Mouse (Mus musculus) cerebellum, adult 2 months (tissue): ENCODE data around the gene Cfap36. TPM values are rescaled to one million over a fixed set of nuclear protein-coding genes. Genes with fewer than 3 reads are reported as not detected.

Experiments
- DNase-seq, 2 experiments: peaks; one replicate each; pipeline ENCODE4 v3.0.0; 2021
- H3K27ac ChIP-seq: fragments of 200-500 bp; 2 replicates; pipeline ENCODE4 v1.5.1; 2012; ENCODE audit warnings: low read length, control low read depth, inconsistent platforms; ENCODE audit not compliant: insufficient read depth
- H3K27me3 ChIP-seq: fragments of 200-500 bp; 2 replicates; pipeline ENCODE4 v1.6.1; 2012; ENCODE audit warnings: inconsistent platforms, mild to moderate bottlenecking, low read length, moderate library complexity; ENCODE audit not compliant: control insufficient read depth, insufficient read depth
- H3K4me1 ChIP-seq: fragments of 200-500 bp; 2 replicates; pipeline ENCODE4 v1.6.1; 2011; ENCODE audit warnings: low read length; ENCODE audit not compliant: control insufficient read depth, insufficient read depth
- H3K4me3 ChIP-seq: fragments of 200-500 bp; replicated peaks from 2 replicates; pipeline ENCODE3; 2011; ENCODE audit warnings: mild to moderate bottlenecking, low read depth, low read length, control low read depth; ENCODE audit not compliant: insufficient read depth
- CTCF ChIP-seq: fragments of 200-500 bp; IDR thresholded peaks from 2 replicates; pipeline ENCODE4 v1.5.1; 2011; ENCODE audit warnings: low read depth, mild to moderate bottlenecking, control low read depth, low read length, moderate library complexity, borderline replicate concordance; ENCODE audit not compliant: insufficient read depth
- POLR2A ChIP-seq: fragments of 200-500 bp; IDR thresholded peaks from 2 replicates; pipeline ENCODE4 v1.6.1; 2011; ENCODE audit warnings: low read length, control low read depth, borderline replicate concordance; ENCODE audit not compliant: insufficient read depth
- WGBS: fragments of 180-500 bp; shearing (Covaris S2); methylation state at CpG from one replicate; pipeline ENCODE4 v1.1.7; 2018; 5-methylcytosine and 5-hydroxymethylcytosine counted together
- polyA plus RNA-seq: library from polyadenylated mRNA; depleted of rRNA; stranded (reverse); fragments of >200 nt; gene quantifications from 2 replicates; pipeline ENCODE4 v1.2.3, GENCODE M21; 2012

The Cfap36 gene
- polyA plus RNA-seq, 1 experiment, result 83.7 TPM

DNA sequence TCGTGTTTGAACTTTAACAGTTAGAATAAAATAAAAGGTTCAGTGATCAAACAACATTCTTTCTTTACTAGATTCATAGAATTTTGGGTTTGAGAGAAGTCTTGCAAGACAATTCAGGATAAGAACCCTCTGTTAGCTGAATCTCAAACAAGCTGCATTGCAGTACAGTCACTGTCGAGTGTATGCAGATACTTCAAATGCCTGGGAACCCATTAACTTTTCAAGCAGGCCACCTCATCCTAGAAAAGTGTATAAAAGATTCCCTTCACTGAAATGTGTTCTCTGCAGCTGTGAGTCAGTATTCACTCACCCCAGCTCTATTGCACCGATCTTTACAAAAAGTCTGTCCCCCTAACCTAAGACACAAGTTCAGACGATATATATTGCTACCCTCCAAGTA, 1.2 kb downstream of the Cfap36 start:
- Histone ChIP-seq H3K4me3 (no peak overlapping the region), H3K27ac (no peak overlapping the region), H3K4me1 (peaks cover 3% of the 10 kb centered on the region; the same call in 1 of the 2 replicates), H3K27me3 (no peaks in the 10 kb centered on the region)
- WGBS, result 39% methylated on average over 4 of the region's 4 CpGs
- DNase-seq, result no peak
- TF ChIP-seq POLR2A, result no peak
- no peak for TF ChIP-seq CTCF

DNA sequence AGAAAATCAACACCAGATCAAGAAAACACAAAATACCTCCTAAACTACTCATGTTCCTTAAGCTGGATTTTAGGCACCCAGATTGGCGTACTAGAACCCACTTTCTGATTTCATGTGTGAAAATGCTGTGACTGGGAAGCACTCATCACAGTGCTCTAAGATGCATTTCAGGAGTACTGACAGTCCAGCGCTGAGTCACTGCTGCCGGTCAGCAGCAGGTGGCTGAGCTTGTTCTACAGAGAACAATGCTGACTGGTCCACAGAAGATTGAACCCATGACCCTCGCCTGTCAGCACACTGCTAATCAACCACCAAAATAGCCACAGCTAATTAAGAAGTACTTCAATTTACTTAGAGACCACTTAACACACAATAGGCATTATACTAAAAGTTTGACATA, 5.2 kb downstream of the Cfap36 start:
- no peak for TF ChIP-seq POLR2A
- no peak for TF ChIP-seq CTCF
- DNase-seq, result no peak
- H3K4me3 ChIP-seq, result no peak overlapping the region
- WGBS, result 66% methylated on average over 4 of the region's 4 CpGs
- H3K27ac ChIP-seq, result no peak overlapping the region
- H3K4me1 ChIP-seq, result peaks cover 3% of the 10 kb centered on the region; the same call in 1 of the 2 replicates
- H3K27me3 ChIP-seq, result no peaks in the 10 kb centered on the region

DNA sequence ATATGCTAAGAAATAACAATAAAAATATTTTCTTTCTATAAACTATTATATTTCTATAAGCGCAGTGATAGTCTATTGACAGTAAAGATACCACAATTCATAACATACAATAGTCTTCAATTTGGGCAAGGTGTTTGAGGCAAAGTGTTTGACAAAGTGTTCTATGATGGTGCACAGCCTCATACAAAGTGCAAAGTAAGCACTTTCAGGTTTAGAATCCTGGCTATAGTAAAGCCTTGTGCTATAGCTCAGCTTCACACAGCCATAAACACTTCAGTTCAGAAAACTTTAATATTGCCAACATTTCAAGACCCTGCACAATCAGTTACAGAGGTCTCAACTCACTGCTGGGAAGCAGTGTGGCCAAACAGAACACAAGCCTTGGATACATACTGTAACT, 7.9 kb downstream of the Cfap36 start:
- DNase-seq, result no peak
- Histone ChIP-seq H3K27ac (no peak overlapping the region), H3K27me3 (no peaks in the 10 kb centered on the region), H3K4me3 (no peak overlapping the region), H3K4me1 (no peaks in the 10 kb centered on the region)
- 100% methylated on average over 1 of the region's 1 CpGs for WGBS
- TF ChIP-seq POLR2A, result no peak
- TF ChIP-seq CTCF, result no peak

DNA sequence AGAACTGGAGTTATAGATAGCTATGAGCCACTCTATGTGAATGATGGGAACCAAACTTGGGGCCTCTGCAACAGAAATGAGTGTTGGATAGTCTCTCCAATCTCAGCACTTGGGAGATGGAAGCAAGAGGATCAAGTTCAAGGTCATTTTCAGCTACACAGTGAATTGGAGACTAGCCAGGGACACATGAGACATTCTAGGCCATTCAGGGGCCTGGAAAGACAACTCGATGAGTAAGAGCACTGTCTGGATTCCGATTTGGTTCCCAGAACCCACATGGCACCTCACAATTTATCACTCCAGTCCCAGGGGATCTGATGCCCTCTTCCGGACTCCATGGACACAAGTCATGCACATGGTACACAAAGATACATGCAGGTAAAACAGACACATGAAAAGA, 8.7 kb downstream of the Cfap36 start:
- Histone ChIP-seq H3K27ac (no peak overlapping the region), H3K4me3 (no peak overlapping the region), H3K4me1 (no peaks in the 10 kb centered on the region), H3K27me3 (no peaks in the 10 kb centered on the region)
- DNase-seq, result no peak
- TF ChIP-seq CTCF, result no peak
- no peak for TF ChIP-seq POLR2A
- 71% methylated on average over 3 of the region's 3 CpGs for WGBS

DNA sequence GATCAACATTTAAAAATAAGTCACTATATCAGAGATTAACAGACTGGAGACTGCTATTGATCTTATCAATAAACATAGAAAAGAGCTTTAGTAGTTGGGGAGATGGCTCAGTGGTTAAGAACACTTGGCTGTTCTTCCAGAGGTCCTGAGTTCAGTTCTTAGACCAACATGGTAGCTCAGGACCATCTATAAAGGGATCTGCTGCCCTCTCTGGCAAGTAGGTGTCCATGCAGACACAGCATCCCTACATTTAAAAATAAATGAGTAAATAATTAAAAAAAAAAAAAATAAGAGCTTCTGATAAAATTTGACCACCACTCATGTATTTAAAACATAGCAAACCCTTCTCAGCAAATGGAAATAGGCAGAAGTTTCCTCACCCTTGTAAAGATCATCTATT, 9.2 kb downstream of the Cfap36 start:
- no peak for TF ChIP-seq CTCF
- no peak for TF ChIP-seq POLR2A
- Histone ChIP-seq H3K27ac (no peak overlapping the region), H3K4me1 (no peaks in the 10 kb centered on the region), H3K4me3 (no peak overlapping the region), H3K27me3 (no peaks in the 10 kb centered on the region)
- DNase-seq, result no peak

DNA sequence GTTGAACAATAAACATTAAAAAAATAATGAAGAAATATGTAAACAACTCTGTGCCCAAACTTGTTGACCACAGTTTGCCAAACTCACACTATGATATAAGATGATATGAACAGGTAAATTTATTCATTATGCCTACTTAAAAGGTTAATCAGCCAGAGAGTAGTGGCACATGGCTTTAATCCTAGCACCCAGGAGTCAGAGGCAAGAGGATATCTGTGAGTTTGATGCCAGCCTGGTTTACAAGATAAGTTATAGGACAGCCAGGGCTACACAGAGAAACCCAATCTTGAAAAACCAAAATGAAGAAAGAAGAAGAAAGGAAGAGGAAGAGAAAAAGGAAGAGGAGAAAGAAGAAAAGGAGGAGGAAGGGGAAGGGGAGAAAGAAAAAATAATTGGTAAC, 9.8 kb downstream of the Cfap36 start:
- no peak for TF ChIP-seq POLR2A
- TF ChIP-seq CTCF, result no peak
- DNase-seq, result no peak
- H3K27me3 ChIP-seq, result no peaks in the 10 kb centered on the region
- no peaks in the 10 kb centered on the region for H3K4me1 ChIP-seq
- H3K4me3 ChIP-seq, result no peak overlapping the region
- H3K27ac ChIP-seq, result no peak overlapping the region

DNA sequence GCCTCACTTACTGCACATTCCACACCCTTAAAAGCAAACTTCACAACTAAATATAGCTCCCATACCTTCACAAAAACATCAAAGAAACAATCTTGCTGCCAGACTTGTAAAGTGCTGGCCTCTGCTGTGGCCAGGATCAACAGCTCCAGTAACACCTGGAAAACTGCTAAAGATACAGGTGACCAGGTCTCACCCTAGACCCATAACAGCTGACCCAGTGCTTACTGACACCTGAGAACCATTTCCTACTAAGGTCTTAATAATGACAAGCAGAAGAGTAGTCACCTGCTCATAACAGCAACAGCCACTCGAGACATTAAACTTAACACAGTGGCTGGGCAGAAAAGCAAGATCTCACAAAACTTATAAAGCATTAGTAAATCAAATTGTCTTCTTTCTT, 13.6 kb downstream of the Cfap36 start:
- TF ChIP-seq POLR2A (no peak), CTCF (no peak)
- WGBS, result 91% methylated on average over 1 of the region's 1 CpGs

DNA sequence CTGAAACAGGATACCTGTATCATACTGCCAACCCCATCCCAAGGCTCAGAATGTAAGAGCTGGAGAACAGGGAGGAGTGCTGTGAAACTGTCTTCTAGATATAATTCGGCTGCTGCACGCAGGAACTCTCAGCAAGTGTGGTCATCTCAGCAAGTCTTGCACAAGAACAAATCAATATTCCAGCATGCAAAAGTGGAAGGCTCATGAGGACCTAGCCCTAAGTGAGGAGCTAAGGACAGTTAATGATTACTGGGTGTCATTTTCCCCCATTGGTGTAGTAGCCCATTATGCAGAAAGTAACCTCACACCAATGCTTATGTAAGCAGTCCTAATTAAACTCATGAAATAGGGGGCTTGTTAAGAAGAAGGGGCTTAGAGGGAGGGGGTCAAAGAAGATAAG, 18.3 kb downstream of the Cfap36 start:
- no peaks in the 10 kb centered on the region for H3K27me3 ChIP-seq
- no peak for DNase-seq
- no peak overlapping the region for H3K27ac ChIP-seq
- no peak overlapping the region for H3K4me3 ChIP-seq
- 96% methylated on average over 2 of the region's 2 CpGs for WGBS
- no peak for TF ChIP-seq CTCF
- no peak for TF ChIP-seq POLR2A
- H3K4me1 ChIP-seq, result no peaks in the 10 kb centered on the region; the same call in 1 of the 2 replicates

More for the DNA sequence above, 13.6 kb downstream of the Cfap36 start:
- Histone ChIP-seq H3K27me3 (no peaks in the 10 kb centered on the region), H3K4me1 (no peaks in the 10 kb centered on the region), H3K4me3 (no peak overlapping the region), H3K27ac (no peak overlapping the region)
- no peak for DNase-seq

DNA sequence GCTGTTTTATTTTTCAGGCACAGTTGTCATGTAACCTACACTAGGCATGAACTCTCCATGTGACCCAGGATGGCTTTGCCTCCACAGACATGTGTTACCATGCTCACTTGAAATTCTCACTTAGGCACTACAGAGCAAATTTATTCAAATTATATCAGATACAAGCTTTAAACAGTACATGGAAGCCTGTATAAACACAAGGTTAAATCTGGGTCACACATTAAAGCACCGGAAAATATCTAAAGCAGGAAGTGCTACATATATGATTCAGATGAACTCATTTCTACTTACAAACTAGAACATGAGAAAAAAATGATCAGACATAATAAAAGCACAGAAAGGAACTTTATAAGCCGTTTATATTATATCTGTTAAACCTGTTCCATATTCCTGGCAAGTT, 22.5 kb downstream of the Cfap36 start:
- WGBS, result 93% methylated on average over 2 of the region's 2 CpGs
- no peak for TF ChIP-seq CTCF
- TF ChIP-seq POLR2A, result no peak
- H3K4me3 ChIP-seq, result no peak overlapping the region
- H3K27ac ChIP-seq, result no peak overlapping the region
- H3K27me3 ChIP-seq, result no peaks in the 10 kb centered on the region
- DNase-seq, result no peak
- no peaks in the 10 kb centered on the region; the same call in 1 of the 2 replicates for H3K4me1 ChIP-seq
